10 mouse cellular contexts compared by ENCODE assay signal in genomic region chr8:26748161-26748971, GRCm38 (mm10).
DNase-seq lines count a peak whose midpoint lies in the region; ATAC-seq and TF ChIP-seq lines count a peak whose summit lies in the region.
"Had no signal": no experiment of that assay in that cellular context is flagged by ENCODE, and none has a peak within 500 bp of the region (broad histone marks: within the 10 kb centered on the region; RNA-seq: fewer than 3 reads in every experiment).

No protein-coding gene starts in this region.

- H3K36me3 ChIP-seq in midbrain, embryonic 13.5 days = no peaks in the 10 kb centered on the region
- H3K36me3 ChIP-seq in midbrain, embryonic 10.5 days = no peaks in the 10 kb centered on the region
- H3K36me3 ChIP-seq in hindbrain, embryonic 15.5 days = no peaks in the 10 kb centered on the region
- no peaks in the 10 kb centered on the region for H3K36me3 ChIP-seq in neural tube, embryonic 13.5 days
- H3K36me3 ChIP-seq: heart, embryonic 13.5 days had no signal

- WGBS in midbrain, embryonic 13.5 days = 69% methylated on average over 12 of the region's 14 CpGs
- 78% methylated on average over 14 of the region's 14 CpGs for WGBS in midbrain, embryonic 10.5 days
- 39% methylated on average over 12 of the region's 14 CpGs for WGBS in hindbrain, embryonic 15.5 days
- WGBS in neural tube, embryonic 13.5 days = 36% methylated on average over 10 of the region's 14 CpGs
- 55% methylated on average over 14 of the region's 14 CpGs for WGBS in lung, adult 2 months

- no peak overlapping the region for H3K9ac ChIP-seq in midbrain, embryonic 13.5 days (replicated peaks)
- H3K9ac ChIP-seq in hindbrain, embryonic 15.5 days = no peak overlapping the region
- H3K9ac ChIP-seq in neural tube, embryonic 13.5 days = no peak overlapping the region
- H3K9ac ChIP-seq: heart, embryonic 13.5 days had no signal

- ATAC-seq in midbrain, embryonic 13.5 days = peak; percentile 64
- peak; percentile 76 for ATAC-seq in hindbrain, embryonic 15.5 days (ENCODE audit: low FRiP score, low read depth)
- peak; percentile 85 for ATAC-seq in neural tube, embryonic 13.5 days (ENCODE audit: low read depth)

- peaks cover 21% of the 10 kb centered on the region for H3K4me1 ChIP-seq in midbrain, embryonic 13.5 days (replicated peaks)
- peaks cover 4% of the 10 kb centered on the region; the same call in 1 of the 2 replicates for H3K4me1 ChIP-seq in midbrain, embryonic 10.5 days
- peaks cover 26% of the 10 kb centered on the region for H3K4me1 ChIP-seq in hindbrain, embryonic 15.5 days (replicated peaks)
- peaks cover 32% of the 10 kb centered on the region for H3K4me1 ChIP-seq in neural tube, embryonic 13.5 days (replicated peaks)
- no peaks in the 10 kb centered on the region for H3K4me1 ChIP-seq in lung, adult 2 months (ENCODE audit: control insufficient read depth, insufficient read depth, low read length)

- no peak for TF ChIP-seq POLR2A in lung, adult 2 months (IDR thresholded peaks at IDR 0.05; ENCODE audit: borderline replicate concordance, extremely low read depth, low read depth, low read length)

- peak overlapping the region; percentile 78 for H3K27ac ChIP-seq in midbrain, embryonic 13.5 days
- H3K27ac ChIP-seq in midbrain, embryonic 10.5 days (replicated peaks) = no peak overlapping the region
- peak overlapping the region; percentile 73 for H3K27ac ChIP-seq in hindbrain, embryonic 15.5 days (replicated peaks)
- H3K27ac ChIP-seq in neural tube, embryonic 13.5 days (replicated peaks) = peak overlapping the region; percentile 80
- H3K27ac ChIP-seq: heart, embryonic 13.5 days had no signal

- TF ChIP-seq CTCF in lung, adult 2 months (IDR thresholded peaks at IDR 0.05; ENCODE audit: insufficient read depth, low read length) = no peak

- no peak overlapping the region for H3K4me3 ChIP-seq in midbrain, embryonic 13.5 days (replicated peaks)
- H3K4me3 ChIP-seq in midbrain, embryonic 10.5 days = no peak overlapping the region
- H3K4me3 ChIP-seq in hindbrain, embryonic 15.5 days = no peak overlapping the region
- no peak overlapping the region for H3K4me3 ChIP-seq in neural tube, embryonic 13.5 days
- H3K4me3 ChIP-seq in lung, adult 2 months (replicated peaks; ENCODE audit: extremely low read depth, low read depth, low read length) = no peak overlapping the region
- H3K4me3 ChIP-seq: heart, embryonic 13.5 days had no signal

- no peak overlapping the region for H3K4me2 ChIP-seq in midbrain, embryonic 13.5 days (replicated peaks)
- H3K4me2 ChIP-seq in hindbrain, embryonic 15.5 days = no peak overlapping the region
- peak overlapping the region; percentile 36 for H3K4me2 ChIP-seq in neural tube, embryonic 13.5 days
- H3K4me2 ChIP-seq: heart, embryonic 13.5 days had no signal

- DNase-seq in embryo, embryonic 10 days (ENCODE audit: low spot score) = peak; percentile 23
- DNase-seq in embryo, embryonic 9.5 days (ENCODE audit: extremely low spot score) = no peak
- no peak for DNase-seq in midbrain, embryonic 10.5 days (ENCODE audit: low spot score)
- DNase-seq in lung, adult 2 months = no peak
- no peak for DNase-seq in frontal cortex, adult 2 months (ENCODE audit: extremely low spot score in 1 of 2, low spot score in 1 of 2)
- DNase-seq: adrenal gland, adult 8-10 months had no signal

- no peaks in the 10 kb centered on the region for H3K9me3 ChIP-seq in midbrain, embryonic 13.5 days
- no peaks in the 10 kb centered on the region for H3K9me3 ChIP-seq in midbrain, embryonic 10.5 days (replicated peaks)
- H3K9me3 ChIP-seq in hindbrain, embryonic 15.5 days = no peaks in the 10 kb centered on the region
- H3K9me3 ChIP-seq in neural tube, embryonic 13.5 days = no peaks in the 10 kb centered on the region
- H3K9me3 ChIP-seq: heart, embryonic 13.5 days had no signal

- no peaks in the 10 kb centered on the region for H3K27me3 ChIP-seq in midbrain, embryonic 13.5 days
- no peaks in the 10 kb centered on the region for H3K27me3 ChIP-seq in midbrain, embryonic 10.5 days (ENCODE audit: low read depth, poor library complexity, severe bottlenecking)
- 0 out of 2 replicates have a peak, but pooled peaks cover 3% of the 10 kb centered on the region for H3K27me3 ChIP-seq in hindbrain, embryonic 15.5 days
- H3K27me3 ChIP-seq in neural tube, embryonic 13.5 days = peaks cover 58% of the 10 kb centered on the region
